Mouse (Mus musculus) macrophage (primary cell): ENCODE data around the gene Rhov. TPM values are rescaled to one million over a fixed set of nuclear protein-coding genes. Genes with fewer than 3 reads are reported as not detected.
A peak's percentile ranks its signal among the peaks of the same experiment; 100 is the strongest.

ENCODE experiments used
- H3K27ac ChIP-seq: fragments of 350-480 bp; formaldehyde crosslinking; 2 replicates; pipeline ENCODE4 v1.9.0; 2021
- H3K36me3 ChIP-seq: fragments of 350-480 bp; formaldehyde crosslinking; 2 replicates; pipeline ENCODE4 v1.9.0; 2021; ENCODE audit errors: inconsistent target
- H3K4me3 ChIP-seq: fragments of 350-480 bp; formaldehyde crosslinking; 2 replicates; pipeline ENCODE4 v1.9.0; 2021; ENCODE audit errors: inconsistent target
- H3K79me2 ChIP-seq: fragments of 350-480 bp; formaldehyde crosslinking; 2 replicates; pipeline ENCODE4 v1.9.0; 2021; ENCODE audit errors: inconsistent target
- whole genome bisulfite sequencing: methylation state at CpG from one replicate; pipeline ENCODE4 v1.1.7; 2026; ENCODE audit warnings: inconsistent platforms; ENCODE audit not compliant: missing documents; 5-methylcytosine and 5-hydroxymethylcytosine counted together
- polyA plus RNA-seq: library from polyadenylated mRNA; stranded (reverse); fragments of 250-400 nt; gene quantifications from 3 replicates; pipeline ENCODE4 v1.2.4, GENCODE M21; 2018; ENCODE audit warnings: inconsistent platforms

Rhov gene
- polyA plus RNA-seq, 1 experiment from 2014 or later = 15.6 TPM

DNA sequence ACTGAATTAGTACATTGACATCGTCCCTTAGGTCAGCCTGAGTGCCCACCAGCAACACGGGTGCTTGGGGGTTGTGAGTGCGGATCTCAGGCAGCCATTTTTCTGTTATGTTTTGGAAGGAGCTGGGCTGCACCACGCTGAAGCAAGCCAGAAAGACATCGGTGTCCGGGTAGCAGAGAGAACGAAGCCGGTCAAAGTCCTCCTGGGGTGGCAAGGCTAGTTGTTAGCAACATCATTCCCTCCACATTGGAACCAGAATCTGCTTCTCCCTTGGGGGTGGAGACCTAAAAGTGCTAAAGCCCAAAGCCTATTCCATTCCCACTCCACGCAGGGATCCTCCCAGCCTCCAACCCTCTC lies 808 bp downstream of the Rhov start:
- H3K27ac ChIP-seq = no peak overlapping the region

DNA sequence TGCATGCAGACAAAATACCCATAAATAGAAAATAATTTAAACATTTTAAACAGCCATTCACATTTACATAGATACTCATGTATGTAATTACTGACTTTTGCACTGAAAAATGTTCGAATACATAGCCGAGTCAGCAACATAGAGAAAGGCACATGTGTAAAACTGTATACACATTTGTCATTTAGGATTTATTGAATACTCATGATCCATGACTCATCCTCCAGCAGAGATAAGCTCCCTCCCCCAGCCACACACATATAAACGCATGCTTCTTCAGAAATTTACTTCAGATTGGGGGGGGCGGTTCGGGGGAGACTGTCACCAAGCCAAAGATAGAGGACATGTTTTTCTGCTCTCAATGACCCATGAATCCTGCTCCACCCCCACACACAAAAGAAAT lies 7.3 kb downstream of the Rhov start:
- H3K27ac ChIP-seq = peak overlapping the region; percentile 73
- H3K79me2 ChIP-seq = peaks cover 2% of the 10 kb centered on the region; the same call in 1 of the 2 replicates
- 77% methylated on average over 5 of the region's 5 CpGs for WGBS
- no peaks in the 10 kb centered on the region for H3K36me3 ChIP-seq
- no peak overlapping the region for H3K4me3 ChIP-seq

More for the DNA sequence above, 808 bp downstream of the Rhov start:
- Histone ChIP-seq H3K79me2 (peaks cover 21% of the 10 kb centered on the region), H3K4me3 (peak overlapping the region; percentile 44), H3K36me3 (no peaks in the 10 kb centered on the region)
- 90% methylated on average over 9 of the region's 9 CpGs for WGBS

DNA sequence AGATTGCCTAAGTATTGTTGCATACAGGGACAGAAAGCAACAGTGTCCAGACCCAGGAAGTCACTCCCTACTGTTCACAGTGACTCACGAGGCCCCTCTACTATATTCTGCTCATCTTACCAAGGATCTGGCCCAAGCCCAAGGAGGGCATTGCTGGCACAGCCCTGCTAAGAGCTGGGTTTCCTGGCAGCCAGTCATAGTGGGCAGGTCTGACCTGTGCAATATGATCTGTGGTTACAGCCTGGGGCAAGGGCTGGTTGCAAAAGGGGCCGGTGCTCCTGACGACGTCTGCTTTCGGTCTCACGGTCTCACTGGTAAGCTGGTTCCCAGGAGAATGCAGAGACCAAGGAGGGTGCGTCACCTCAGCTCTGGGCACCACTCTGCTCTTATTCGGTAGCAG lies 8.1 kb downstream of the Rhov start:
- H3K79me2 ChIP-seq = no peaks in the 10 kb centered on the region
- no peaks in the 10 kb centered on the region for H3K36me3 ChIP-seq
- peak overlapping the region; percentile 73 for H3K27ac ChIP-seq
- 4% methylated on average over 8 of the region's 8 CpGs for WGBS
- no peak overlapping the region for H3K4me3 ChIP-seq

DNA sequence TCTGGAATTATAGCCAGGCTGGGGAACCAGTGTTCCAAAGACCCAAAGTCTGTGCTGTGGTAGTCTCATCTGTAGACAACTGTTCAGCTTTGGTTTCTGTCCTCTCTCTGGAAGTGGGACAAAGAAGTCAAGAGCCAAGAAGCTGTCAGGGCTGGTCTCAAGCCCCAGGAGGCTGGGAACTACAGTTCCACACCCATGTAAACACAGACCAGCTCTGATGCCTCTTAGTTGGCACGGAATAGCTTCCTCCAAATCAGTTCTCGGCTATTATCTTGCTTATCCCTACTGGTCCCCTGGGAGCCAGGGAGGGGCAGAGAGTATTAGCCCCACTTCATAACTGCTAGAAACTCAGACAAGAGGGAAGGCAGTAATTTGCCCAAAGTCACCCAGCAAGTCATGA lies 9.7 kb downstream of the Rhov start:
- Histone ChIP-seq H3K36me3 (no peaks in the 10 kb centered on the region), H3K4me3 (no peak overlapping the region), H3K79me2 (no peaks in the 10 kb centered on the region), H3K27ac (no peak overlapping the region)
- 83% methylated on average over 2 of the region's 2 CpGs for WGBS

DNA sequence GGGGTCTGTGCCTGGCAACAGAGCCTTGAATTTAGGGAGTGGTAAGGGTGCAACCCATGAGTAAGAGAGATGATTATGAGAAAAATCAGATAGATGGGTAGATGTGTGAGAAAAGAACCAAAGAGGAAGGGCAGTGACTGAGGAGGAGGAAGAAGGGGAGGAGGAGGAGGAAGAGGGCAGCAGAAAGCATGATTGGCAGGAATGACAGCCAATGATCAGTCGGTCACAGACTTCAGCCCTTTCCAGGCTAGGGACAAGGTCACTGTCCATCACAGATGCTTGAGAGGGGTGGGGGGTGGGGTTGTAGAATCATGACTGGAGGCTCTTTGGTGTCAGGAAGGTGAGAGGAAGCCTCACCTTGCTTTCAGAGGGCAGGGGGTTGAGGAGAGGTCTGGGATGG lies 10.6 kb downstream of the Rhov start:
- Histone ChIP-seq H3K4me3 (no peak overlapping the region), H3K36me3 (no peaks in the 10 kb centered on the region), H3K27ac (no peak overlapping the region), H3K79me2 (no peaks in the 10 kb centered on the region)
- WGBS = 75% methylated on average over 1 of the region's 1 CpGs

DNA sequence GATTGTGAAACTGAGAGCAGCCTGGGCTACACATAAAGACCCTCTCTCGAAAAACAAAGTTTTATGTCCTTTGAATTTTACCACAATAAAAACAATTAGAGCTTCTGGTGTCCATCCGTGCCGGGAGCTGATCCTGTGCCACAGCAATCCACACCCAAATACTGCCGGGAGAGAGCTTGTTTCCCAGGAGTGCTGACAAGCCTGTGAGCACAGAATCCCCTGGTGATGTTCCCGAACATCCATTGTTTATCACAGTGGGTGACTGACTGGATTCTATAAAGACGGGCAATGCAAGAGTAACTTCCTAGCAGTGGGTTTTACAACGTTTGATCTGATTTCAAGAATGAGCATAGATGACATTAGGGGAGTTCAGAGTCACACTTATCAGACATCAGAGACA lies 16.1 kb downstream of the Rhov start:
- WGBS = 58% methylated on average over 7 of the region's 7 CpGs
- H3K4me3 ChIP-seq = no peak overlapping the region
- no peaks in the 10 kb centered on the region for H3K36me3 ChIP-seq
- H3K79me2 ChIP-seq = no peaks in the 10 kb centered on the region
- no peak overlapping the region for H3K27ac ChIP-seq

DNA sequence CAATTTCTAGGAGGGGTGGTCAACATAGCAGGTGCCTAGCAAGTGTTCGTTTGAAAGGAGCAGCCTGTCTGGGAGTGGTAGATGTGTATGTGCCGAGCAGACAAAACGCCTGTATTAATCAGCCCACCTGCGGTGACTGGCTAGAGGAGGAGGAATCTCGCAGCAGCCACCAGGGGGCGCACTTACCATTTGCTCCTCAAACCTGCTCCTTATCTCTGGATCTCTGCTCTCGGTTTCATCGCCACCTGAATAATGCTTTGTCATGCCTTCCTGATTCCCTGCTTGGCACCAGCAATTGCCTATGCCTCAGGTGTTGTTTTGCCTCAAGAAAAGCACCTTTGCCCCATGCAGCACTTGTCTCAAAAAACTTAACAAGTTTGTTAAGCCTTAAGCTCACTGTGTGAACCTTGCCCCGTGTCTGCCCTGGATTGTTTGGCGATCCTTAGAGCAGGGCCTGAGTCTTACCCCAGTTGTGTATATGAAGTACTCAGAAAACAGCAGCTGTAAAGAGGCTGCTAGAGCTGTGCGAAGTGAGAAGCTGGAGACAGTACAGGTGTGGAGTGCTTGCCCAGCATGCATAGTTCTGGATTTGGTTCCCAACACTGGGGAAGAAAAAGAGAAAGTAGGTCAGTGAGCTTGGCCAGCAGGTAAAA lies 20.1 kb downstream of the Rhov start:
- 11% methylated on average over 11 of the region's 11 CpGs for WGBS
- no peaks in the 10 kb centered on the region for H3K36me3 ChIP-seq
- no peak overlapping the region for H3K4me3 ChIP-seq
- 0 out of 2 replicates have a peak overlapping the region, but pooled peaks have one; percentile 19 for H3K27ac ChIP-seq
- no peaks in the 10 kb centered on the region for H3K79me2 ChIP-seq

DNA sequence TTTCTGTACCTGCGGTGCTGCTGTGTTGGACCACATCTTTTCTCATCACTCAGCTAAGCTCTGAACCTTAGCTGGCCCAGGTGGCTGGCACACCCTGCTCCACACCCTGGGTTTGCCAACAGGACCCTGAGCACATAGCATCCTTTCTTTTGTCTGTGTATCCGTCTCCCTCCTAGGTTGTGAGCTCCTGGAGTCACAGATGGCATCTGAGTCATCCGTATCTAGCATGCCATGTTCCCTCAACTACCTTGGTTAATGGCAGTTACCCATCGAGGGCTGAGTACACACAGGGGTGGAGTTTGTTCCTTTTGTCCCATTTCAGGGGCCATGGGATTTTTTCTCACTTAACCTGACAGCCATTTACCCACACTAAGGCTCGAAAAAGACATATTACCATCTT lies 20.7 kb downstream of the Rhov start:
- H3K36me3 ChIP-seq = no peaks in the 10 kb centered on the region
- no peak overlapping the region for H3K27ac ChIP-seq
- 68% methylated on average over 5 of the region's 5 CpGs for WGBS
- no peaks in the 10 kb centered on the region for H3K79me2 ChIP-seq
- H3K4me3 ChIP-seq = no peak overlapping the region

DNA sequence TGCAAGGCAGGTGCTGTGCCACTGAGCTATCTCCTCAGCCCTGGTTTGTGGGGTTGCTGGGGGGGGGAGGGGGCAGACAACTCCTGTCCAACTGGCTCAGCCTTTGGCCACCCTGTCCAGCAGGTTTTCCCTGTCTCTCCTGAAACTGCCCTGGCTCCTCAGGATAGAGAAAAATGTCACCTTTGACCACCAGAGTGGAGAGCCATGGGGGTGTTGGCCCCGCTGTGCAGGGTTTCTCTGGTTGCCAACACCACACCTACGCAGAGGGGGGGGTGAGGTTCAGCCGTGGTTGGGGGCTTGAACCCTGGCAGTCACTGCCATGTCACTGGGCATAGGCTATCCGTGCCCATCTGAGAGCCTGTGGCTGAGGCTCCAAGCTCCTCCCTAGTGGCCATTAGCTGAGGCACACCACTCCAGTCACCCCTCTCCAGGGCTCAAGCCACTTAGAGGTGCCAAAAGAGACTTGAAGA lies 21.4 kb downstream of the Rhov start:
- 85% methylated on average over 4 of the region's 4 CpGs for WGBS
- Histone ChIP-seq H3K27ac (no peak overlapping the region), H3K79me2 (no peaks in the 10 kb centered on the region)

DNA sequence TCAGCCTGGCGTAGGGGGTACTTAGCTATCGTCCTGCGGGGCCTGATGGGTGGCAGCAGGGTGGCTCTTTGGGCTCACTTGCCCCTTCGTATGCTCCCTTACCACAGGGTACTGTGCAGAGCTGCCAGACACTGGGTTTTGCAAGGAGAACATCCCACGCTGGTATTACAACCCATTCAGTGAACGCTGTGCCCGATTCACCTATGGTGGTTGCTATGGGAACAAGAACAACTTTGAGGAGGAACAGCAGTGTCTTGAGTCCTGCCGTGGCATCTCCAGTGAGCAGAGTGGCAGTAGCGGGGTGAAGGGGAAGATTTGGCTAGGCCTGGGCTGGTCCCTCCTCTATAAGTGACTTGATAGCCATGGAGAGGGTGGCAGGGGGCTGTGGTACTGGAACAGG lies 23.2 kb downstream of the Rhov start:
- Histone ChIP-seq H3K4me3 (no peak overlapping the region), H3K36me3 (no peaks in the 10 kb centered on the region), H3K27ac (no peak overlapping the region), H3K79me2 (no peaks in the 10 kb centered on the region)
- WGBS = 95% methylated on average over 9 of the region's 9 CpGs

More for the DNA sequence above, 21.4 kb downstream of the Rhov start:
- no peaks in the 10 kb centered on the region for H3K36me3 ChIP-seq
- H3K4me3 ChIP-seq = no peak overlapping the region

DNA sequence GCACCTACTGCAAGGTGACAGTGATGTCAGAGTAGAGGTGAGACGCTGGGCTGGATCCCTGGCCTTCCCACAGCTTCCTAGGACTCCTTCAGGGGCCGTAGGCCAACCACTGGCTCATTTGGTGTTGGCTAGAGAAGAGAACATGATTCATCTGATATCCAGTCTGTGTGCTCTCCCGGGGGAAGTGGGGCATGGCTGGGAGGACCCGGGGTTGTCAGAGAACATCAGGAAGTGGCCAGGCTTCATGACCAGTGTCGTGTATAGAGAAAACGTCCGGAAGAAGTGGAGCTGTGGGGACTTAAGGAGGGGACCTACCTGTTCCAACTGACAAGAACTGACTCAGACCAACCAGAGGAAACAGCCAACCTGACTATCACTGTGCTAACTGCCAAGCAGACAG lies 25.8 kb downstream of the Rhov start:
- H3K36me3 ChIP-seq = no peaks in the 10 kb centered on the region
- no peak overlapping the region for H3K27ac ChIP-seq
- no peak overlapping the region for H3K4me3 ChIP-seq
- WGBS = 73% methylated on average over 7 of the region's 7 CpGs
- no peaks in the 10 kb centered on the region for H3K79me2 ChIP-seq

DNA sequence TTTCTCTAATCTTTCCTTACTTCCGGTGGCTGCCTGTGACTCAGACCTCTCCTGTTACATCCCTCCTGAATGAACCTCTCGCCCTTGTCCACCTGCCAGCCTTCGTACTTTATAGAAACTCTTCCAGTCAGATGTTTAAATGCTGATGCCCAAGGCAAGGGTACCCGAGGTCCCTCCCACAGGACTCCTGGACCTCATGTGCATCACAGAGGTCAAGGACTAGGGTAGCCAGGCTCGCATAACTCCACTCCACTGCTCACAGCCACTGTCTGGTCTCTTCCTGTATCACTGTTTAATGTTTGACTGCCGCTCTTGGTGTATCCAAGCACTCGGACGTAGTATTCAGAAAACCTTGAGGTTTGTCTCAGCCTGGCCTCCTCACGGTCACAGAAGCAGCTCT lies 28.5 kb downstream of the Rhov start:
- no peak overlapping the region for H3K4me3 ChIP-seq
- WGBS = 64% methylated on average over 9 of the region's 9 CpGs
- H3K36me3 ChIP-seq = no peaks in the 10 kb centered on the region
- no peak overlapping the region for H3K27ac ChIP-seq
- no peaks in the 10 kb centered on the region for H3K79me2 ChIP-seq

DNA sequence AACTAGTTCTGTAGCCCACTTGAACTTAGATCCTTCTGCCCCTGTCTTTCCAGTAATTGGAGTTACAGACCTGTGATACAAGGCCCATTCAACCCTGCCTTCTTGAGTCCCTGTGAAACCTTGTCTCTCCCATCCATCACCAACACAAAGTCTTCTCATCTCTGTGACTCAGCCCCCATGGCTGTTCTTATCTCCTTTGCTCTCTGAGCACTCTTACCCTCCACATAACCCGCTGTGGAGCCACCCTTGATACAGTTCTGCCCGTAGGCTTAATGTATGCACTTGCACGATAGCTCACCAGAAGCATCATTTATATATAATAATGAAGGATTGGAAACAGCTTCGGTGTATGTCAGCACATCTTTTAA lies 30.3 kb downstream of the Rhov start:
- H3K36me3 ChIP-seq = no peaks in the 10 kb centered on the region
- H3K4me3 ChIP-seq = no peak overlapping the region
- no peak overlapping the region for H3K27ac ChIP-seq
- WGBS = 96% methylated on average over 4 of the region's 4 CpGs
- H3K79me2 ChIP-seq = no peaks in the 10 kb centered on the region

DNA sequence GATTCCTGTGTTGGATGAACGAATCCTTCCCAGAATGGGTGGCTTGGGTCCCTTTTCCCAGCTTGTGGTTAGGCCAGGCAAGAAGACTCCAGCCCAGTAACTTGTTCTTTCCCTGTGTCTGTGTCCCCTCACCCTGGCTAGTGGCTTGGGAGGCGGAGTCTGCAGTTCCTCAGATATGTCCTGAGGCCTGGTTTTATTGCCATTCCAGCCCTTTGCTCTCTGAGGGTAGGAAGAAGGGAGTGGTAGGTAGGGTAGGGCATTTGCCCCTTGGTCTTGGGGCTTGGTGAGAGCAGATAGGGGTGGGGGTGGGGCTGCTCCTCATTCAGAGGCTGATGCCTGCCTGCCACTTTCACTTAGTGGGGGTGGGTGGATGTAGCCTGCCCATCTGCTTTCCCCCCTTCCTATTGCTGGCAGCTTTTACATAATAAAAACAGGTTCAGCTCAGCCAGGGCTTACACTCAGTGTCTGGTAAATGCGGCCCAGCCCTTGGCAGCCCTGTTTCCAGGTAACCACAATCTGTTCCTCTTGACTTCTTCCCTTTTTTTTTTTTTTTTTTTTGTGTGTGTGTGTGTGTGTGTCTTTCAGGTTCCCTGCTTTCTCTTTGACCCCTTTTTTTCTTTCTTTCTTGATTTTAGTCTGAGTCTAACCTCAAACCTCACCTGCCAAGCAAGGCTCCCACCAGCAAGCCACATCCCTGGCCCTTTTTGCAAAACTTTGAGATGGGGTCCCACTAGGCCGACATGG lies 30.8 kb downstream of the Rhov start:
- no peak overlapping the region for H3K4me3 ChIP-seq
- H3K27ac ChIP-seq = no peak overlapping the region
- H3K36me3 ChIP-seq = no peaks in the 10 kb centered on the region
- no peaks in the 10 kb centered on the region for H3K79me2 ChIP-seq
- 86% methylated on average over 4 of the region's 4 CpGs for WGBS

DNA sequence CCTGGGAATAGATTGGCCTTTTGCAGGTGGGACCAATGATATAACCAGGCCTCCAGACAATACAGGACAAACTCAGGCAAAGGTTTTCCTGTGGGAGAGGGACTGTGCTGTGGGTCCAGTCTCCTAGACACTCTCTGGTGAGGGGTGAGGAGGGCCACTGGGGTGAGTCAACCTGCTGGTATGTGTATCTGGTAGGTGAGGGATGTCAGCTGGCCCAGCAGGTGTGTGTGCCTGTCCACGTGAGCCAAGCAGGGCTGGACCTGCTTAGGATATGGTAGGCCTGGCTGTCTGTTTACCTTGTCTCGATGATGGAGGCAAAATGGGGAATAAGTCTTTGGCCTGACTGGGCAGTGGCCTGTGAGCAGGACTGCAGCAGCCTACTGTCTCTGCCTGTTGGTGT lies 32.4 kb downstream of the Rhov start:
- Histone ChIP-seq H3K27ac (no peak overlapping the region), H3K4me3 (no peak overlapping the region), H3K79me2 (no peaks in the 10 kb centered on the region), H3K36me3 (no peaks in the 10 kb centered on the region)
- 97% methylated on average over 2 of the region's 2 CpGs for whole genome bisulfite sequencing
